Mouse (Mus musculus): ENCODE data around the gene Bbc3. TPM values are rescaled to one million over a fixed set of nuclear protein-coding genes. Genes with fewer than 3 reads are reported as not detected.
A peak's percentile ranks its signal among the peaks of the same experiment; 100 is the strongest.

Bbc3 gene
- polyA plus RNA-seq, 1 experiment: 63.0 TPM

DNA sequence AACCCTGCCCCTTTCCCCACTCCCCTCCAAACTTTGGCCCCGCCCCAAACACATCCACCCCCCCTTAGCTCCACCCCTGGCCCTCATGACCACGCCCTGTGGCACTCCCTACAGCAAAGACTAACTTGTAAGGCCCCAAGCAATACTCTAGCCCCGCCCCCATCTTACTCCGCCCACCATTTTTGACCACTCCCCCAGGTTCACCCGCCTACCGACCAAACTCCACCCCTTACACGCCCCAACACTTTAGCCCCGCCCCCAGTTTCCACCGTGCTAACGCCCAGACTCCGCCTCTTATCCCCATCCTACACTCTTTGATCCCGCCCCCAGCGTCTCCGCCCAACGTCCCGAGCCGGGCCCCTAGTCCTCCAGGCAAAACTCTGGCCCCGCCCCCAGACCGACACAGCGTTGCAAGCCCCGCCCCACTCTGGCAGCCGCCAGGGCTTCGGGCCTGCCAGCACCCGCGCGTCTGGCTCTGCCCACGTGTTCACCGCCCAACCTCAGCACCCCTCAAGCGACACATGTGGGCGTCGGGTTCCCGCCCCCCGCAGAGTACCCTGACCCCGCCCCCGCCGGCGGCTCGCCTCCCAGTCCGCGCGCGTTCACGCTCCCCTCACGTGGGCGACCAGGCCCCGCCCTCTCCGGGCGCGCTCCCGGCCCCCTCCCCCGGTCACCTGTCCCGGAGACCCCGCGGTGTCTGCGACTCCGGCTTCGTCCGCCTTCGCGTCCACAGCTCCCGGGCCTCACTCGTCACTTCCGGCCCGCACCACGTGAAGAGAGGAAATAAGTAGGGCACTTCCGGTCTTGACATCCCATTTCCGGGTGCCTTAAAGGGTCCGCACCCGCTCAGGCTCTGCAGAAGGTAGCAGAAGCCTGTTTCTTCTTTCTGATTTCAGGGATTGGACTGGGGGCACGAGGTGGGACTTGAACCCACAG lies 21.9 kb upstream of the Bbc3 start, which contains the start of gene Ccdc9:
Gene Ccdc9, minus strand, starts transcription at position 770 of the 936 bp plus-strand sequence.
- no peaks in the 10 kb centered on the region for H3K27me3 ChIP-seq (ENCODE audit: control insufficient read depth)
- peak within 1 kb of the TSS; percentile 84 for H3K4me3 ChIP-seq (replicated peaks)
- H3K9me3 ChIP-seq (ENCODE audit: control insufficient read depth, low read length): peaks cover 4% of the 10 kb centered on the region
- peaks cover 43% of the 10 kb centered on the region for H3K4me1 ChIP-seq (ENCODE audit: control insufficient read depth)
- TF ChIP-seq TAL1 (IDR thresholded peaks at IDR 0.05; ENCODE audit: low read length) (no peak), GATA1 (IDR thresholded peaks at IDR 0.05; ENCODE audit: low read length) (no peak)
- H3K36me3 ChIP-seq (ENCODE audit: control insufficient read depth): peaks cover 35% of the 10 kb centered on the region

DNA sequence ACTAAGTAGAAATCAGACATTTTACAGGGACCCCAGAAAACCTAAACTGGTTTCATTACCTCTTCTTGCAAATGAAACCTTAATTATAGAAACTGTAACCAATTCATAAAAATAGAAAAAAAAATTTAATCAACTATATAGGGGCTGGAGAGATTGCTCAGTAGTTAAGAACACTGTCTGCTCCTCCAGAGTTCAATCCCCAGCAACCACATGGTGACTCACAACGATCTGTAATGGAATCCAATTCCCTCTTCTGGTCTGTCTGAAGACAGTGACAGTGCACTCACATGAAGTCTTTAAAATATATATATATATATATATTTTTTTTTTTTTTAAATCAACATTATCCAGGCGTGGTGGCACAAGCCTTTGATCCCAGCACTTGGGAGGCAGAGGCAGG lies 21.2 kb upstream of the Bbc3 start:
- H3K36me3 ChIP-seq (ENCODE audit: control insufficient read depth): peaks cover 28% of the 10 kb centered on the region
- peak overlapping the region; percentile 84 for H3K4me3 ChIP-seq (replicated peaks)
- TF ChIP-seq GATA1 (IDR thresholded peaks at IDR 0.05; ENCODE audit: low read length) (no peak), TAL1 (IDR thresholded peaks at IDR 0.05; ENCODE audit: low read length) (no peak)
- peaks cover 42% of the 10 kb centered on the region for H3K4me1 ChIP-seq (ENCODE audit: control insufficient read depth)
- peaks cover 4% of the 10 kb centered on the region for H3K9me3 ChIP-seq (ENCODE audit: control insufficient read depth, low read length)
- H3K27me3 ChIP-seq (ENCODE audit: control insufficient read depth): no peaks in the 10 kb centered on the region

DNA sequence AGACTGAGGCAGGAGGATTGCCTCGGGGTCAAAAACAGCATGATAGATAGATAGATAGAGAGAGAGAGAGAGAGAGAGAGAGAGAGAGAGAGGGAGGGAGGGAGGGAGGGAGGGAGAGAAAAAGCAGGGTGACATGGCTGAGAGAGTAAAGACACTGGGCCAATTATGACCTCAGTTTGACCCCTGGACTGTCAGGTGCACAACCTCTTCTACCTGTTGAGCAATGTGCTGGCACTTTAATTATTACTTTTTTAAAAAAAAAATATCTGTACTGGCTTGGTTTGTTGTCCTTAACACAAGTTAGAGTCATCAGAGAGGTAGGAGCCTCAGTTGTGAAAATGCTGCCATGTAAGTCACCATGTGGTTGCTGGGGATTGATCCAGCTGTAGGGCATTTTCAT lies 20.4 kb upstream of the Bbc3 start:
- H3K4me1 ChIP-seq (ENCODE audit: control insufficient read depth): peaks cover 42% of the 10 kb centered on the region
- H3K36me3 ChIP-seq (ENCODE audit: control insufficient read depth): peaks cover 20% of the 10 kb centered on the region
- peaks cover 4% of the 10 kb centered on the region for H3K9me3 ChIP-seq (ENCODE audit: control insufficient read depth, low read length)
- H3K4me3 ChIP-seq (replicated peaks): no peak overlapping the region
- no peaks in the 10 kb centered on the region for H3K27me3 ChIP-seq (ENCODE audit: control insufficient read depth)
- TF ChIP-seq TAL1 (IDR thresholded peaks at IDR 0.05; ENCODE audit: low read length) (no peak), GATA1 (IDR thresholded peaks at IDR 0.05; ENCODE audit: low read length) (no peak)

DNA sequence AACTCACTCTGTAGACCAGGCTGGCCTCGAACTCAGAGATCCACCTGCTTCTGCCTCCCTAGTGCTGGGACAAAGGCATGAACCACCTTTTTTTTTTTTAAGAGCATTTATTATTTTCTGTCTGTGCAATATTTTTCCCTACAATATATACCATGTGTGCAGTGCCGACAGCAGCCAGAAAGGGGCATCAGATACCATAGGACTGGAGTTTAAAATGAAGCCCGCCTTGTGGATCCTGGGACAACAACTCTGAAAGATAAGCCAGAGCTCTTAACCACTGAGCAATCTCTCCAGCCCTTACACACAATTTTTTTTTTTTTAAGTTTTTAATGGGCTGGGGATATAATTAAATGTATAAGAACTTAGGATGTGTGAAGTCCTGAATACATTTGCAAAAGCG lies 13.8 kb upstream of the Bbc3 start:
- Histone ChIP-seq H3K36me3 (ENCODE audit: control insufficient read depth) (no peaks in the 10 kb centered on the region), H3K4me1 (ENCODE audit: control insufficient read depth) (peaks cover 46% of the 10 kb centered on the region), H3K4me3 (replicated peaks) (peak overlapping the region; percentile 69), H3K9me3 (ENCODE audit: control insufficient read depth, low read length) (no peaks in the 10 kb centered on the region), H3K27me3 (ENCODE audit: control insufficient read depth) (peaks cover 22% of the 10 kb centered on the region)
- no peak for TF ChIP-seq TAL1 (IDR thresholded peaks at IDR 0.05; ENCODE audit: low read length)
- TF ChIP-seq GATA1 (IDR thresholded peaks at IDR 0.05; ENCODE audit: low read length): no peak

DNA sequence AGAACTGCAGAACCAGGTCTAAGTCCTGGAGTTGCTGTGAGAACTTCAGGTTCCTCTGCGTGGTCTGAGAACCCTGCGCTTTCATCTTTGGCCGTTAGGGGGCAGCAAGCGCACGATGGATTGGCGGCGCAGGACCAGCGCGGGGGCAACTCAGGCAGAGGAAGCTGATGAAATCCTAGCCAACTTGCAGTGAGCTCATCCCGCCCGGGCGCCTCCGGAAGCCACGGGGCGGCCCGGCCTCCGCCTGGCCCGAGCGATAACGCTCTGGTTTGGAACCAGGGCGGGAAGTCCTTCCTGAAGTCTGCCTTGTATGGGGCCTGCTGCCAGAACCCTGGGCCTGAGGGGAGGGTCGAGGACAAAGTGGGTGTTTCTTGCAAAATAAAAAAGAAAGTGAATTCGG lies 13.4 kb upstream of the Bbc3 start:
- TF ChIP-seq TAL1 (IDR thresholded peaks at IDR 0.05; ENCODE audit: low read length): peak; percentile 84
- peak; percentile 83 for TF ChIP-seq GATA1 (IDR thresholded peaks at IDR 0.05; ENCODE audit: low read length)
- H3K9me3 ChIP-seq (ENCODE audit: control insufficient read depth, low read length): peaks cover 4% of the 10 kb centered on the region; the same call in 1 of the 2 replicates
- peaks cover 50% of the 10 kb centered on the region for H3K4me1 ChIP-seq (ENCODE audit: control insufficient read depth)
- no peaks in the 10 kb centered on the region for H3K36me3 ChIP-seq (ENCODE audit: control insufficient read depth)
- peaks cover 27% of the 10 kb centered on the region for H3K27me3 ChIP-seq (ENCODE audit: control insufficient read depth)
- H3K4me3 ChIP-seq (replicated peaks): peak overlapping the region; percentile 69

DNA sequence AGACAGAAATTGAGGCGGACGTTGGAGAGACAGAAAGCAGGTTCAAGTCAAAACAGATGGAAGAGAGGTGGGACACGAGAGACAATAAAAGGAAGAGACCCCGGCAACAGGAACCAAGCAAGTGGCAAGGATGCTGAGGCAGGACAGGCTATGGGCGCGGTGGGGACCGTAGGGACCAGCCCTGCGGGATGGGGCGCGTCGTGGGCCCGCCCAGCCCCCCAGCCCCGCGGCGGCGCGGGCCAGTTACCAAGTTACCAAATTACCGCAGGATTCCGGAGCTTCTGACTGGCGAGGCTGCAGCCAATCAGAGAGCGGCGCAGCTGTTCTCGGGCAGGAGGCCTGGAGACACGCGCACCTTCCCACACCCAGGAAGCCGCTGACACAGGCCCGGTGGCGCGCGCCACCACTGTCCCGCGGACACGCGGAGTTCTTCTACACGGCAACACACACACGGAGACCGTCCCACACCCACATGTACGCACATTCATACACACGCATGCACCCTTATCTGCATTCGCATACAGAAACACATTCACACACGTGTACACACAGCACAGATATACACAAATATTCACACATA lies 12.8 kb upstream of the Bbc3 start:
- Histone ChIP-seq H3K27me3 (ENCODE audit: control insufficient read depth) (peaks cover 32% of the 10 kb centered on the region), H3K4me3 (replicated peaks) (peak overlapping the region; percentile 69), H3K36me3 (ENCODE audit: control insufficient read depth) (no peaks in the 10 kb centered on the region), H3K4me1 (ENCODE audit: control insufficient read depth) (peaks cover 52% of the 10 kb centered on the region), H3K9me3 (ENCODE audit: control insufficient read depth, low read length) (peaks cover 4% of the 10 kb centered on the region; the same call in 1 of the 2 replicates)
- TF ChIP-seq TAL1 (IDR thresholded peaks at IDR 0.05; ENCODE audit: low read length) (no peak), GATA1 (IDR thresholded peaks at IDR 0.05; ENCODE audit: low read length) (no peak)

DNA sequence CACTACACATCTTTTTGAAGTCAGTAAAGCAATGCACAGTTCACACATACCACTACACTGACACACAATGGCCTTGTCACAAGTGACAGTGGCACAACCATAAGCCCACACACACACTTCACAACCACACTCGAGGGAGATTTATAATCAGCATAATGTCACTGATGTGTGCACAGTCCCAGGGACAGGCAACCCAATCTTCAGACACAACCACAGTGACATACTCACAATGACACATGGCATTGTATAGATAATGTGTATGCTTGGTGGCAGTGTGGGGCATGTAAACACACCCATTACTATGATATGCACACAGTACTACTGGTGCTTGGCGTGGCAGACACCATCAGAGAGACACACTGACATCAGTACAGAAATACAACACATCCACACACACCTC lies 12.0 kb upstream of the Bbc3 start:
- H3K27me3 ChIP-seq (ENCODE audit: control insufficient read depth): peaks cover 40% of the 10 kb centered on the region
- H3K36me3 ChIP-seq (ENCODE audit: control insufficient read depth): no peaks in the 10 kb centered on the region
- H3K9me3 ChIP-seq (ENCODE audit: control insufficient read depth, low read length): peaks cover 4% of the 10 kb centered on the region; the same call in 1 of the 2 replicates
- H3K4me3 ChIP-seq (replicated peaks): peak overlapping the region; percentile 69
- H3K4me1 ChIP-seq (ENCODE audit: control insufficient read depth): peaks cover 52% of the 10 kb centered on the region
- TF ChIP-seq TAL1 (IDR thresholded peaks at IDR 0.05; ENCODE audit: low read length): peak; percentile 63
- no peak; the same call in 1 of the 2 replicates for TF ChIP-seq GATA1 (IDR thresholded peaks at IDR 0.05; ENCODE audit: low read length)

DNA sequence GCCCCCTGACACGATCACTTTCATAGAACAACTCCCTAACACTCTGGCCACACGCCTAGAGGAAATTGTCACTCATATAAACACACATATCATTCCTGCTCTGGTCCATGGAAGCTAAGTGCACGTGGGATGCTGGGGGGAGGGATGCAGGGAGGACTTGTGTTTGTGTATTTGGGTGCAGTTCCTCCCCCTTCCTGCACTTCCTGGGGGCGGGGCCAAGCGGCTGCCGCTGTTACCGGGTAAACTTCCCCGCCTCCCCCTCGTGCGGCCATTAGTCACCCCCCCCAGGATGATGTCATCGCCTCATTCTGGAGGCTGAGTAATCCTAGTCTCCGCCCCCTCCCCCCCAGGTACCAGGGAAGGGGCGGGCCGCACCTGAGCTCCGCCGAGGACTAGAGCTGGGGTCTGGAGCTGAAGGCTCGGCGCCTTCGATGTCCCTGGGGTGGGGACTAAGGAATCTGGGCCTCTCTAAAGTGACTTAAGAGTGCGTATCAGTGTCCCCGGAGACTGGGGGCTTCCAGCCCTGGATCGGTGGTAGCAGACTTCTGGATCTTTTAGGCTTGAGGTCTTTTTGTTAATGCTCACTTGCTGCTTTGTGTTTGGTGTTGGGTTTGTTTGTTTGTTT lies 11.3 kb upstream of the Bbc3 start:
- TF ChIP-seq TAL1 (IDR thresholded peaks at IDR 0.05; ENCODE audit: low read length): no peak
- no peak for TF ChIP-seq GATA1 (IDR thresholded peaks at IDR 0.05; ENCODE audit: low read length)
- peak overlapping the region; percentile 69 for H3K4me3 ChIP-seq (replicated peaks)
- H3K4me1 ChIP-seq (ENCODE audit: control insufficient read depth): peaks cover 52% of the 10 kb centered on the region
- H3K9me3 ChIP-seq (ENCODE audit: control insufficient read depth, low read length): peaks cover 4% of the 10 kb centered on the region; the same call in 1 of the 2 replicates
- H3K36me3 ChIP-seq (ENCODE audit: control insufficient read depth): no peaks in the 10 kb centered on the region
- peaks cover 46% of the 10 kb centered on the region for H3K27me3 ChIP-seq (ENCODE audit: control insufficient read depth)

DNA sequence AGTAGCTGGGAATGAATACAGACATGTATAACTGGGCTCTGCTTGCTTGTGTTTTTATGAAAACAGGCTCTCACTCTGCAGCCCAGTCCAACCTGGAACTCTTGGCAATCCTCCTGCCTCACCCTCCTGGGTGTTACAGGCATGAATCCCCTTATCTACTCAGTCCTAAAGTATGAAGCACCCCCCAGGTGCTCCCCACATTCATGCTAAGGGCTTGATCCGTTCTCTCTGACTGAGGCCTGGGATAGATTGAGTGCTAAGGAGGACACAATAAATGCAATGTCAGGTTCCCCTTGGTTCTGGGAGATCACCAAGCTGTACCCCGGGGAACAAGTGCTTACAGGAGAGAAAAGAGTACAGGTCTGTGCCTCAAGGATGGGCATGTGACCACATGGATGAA lies 10.6 kb upstream of the Bbc3 start:
- Histone ChIP-seq H3K36me3 (ENCODE audit: control insufficient read depth) (no peaks in the 10 kb centered on the region), H3K4me3 (replicated peaks) (no peak overlapping the region), H3K27me3 (ENCODE audit: control insufficient read depth) (peaks cover 53% of the 10 kb centered on the region), H3K4me1 (ENCODE audit: control insufficient read depth) (peaks cover 52% of the 10 kb centered on the region), H3K9me3 (ENCODE audit: control insufficient read depth, low read length) (peaks cover 4% of the 10 kb centered on the region; the same call in 1 of the 2 replicates)
- TF ChIP-seq TAL1 (IDR thresholded peaks at IDR 0.05; ENCODE audit: low read length) (no peak), GATA1 (IDR thresholded peaks at IDR 0.05; ENCODE audit: low read length) (no peak)
